Mouse (Mus musculus) MEL (cell line): ENCODE results near the gene Adarb1. TPM values are rescaled to one million over a fixed set of nuclear protein-coding genes. Genes with fewer than 3 reads are reported as not detected.

Experiments used
- DNase-seq: peaks from one replicate; pipeline ENCODE4 v3.0.0; 2011; ENCODE audit warnings: low read depth, low spot score
- H3K27ac ChIP-seq: 2 replicates; pipeline ENCODE4 v1.5.1; 2012; ENCODE audit warnings: low read depth, mild to moderate bottlenecking, control low read depth, low read length, moderate library complexity; ENCODE audit not compliant: control insufficient read depth
- H3K27me3 ChIP-seq, 2 experiments: fragments of 150-350 bp in 1 of 2; sonication (generic) in 1 of 2; 2 replicates each; pipeline ENCODE4 v1.6.1; 2012; ENCODE audit warnings: low read length in 2 of 2, mild to moderate bottlenecking in 2 of 2, improper control_type of control experiment in 1 of 2, moderate library complexity in 1 of 2; ENCODE audit not compliant: insufficient read depth in 2 of 2, control insufficient read depth in 1 of 2
- H3K36me3 ChIP-seq, 2 experiments: 2 replicates each; pipeline ENCODE4 v1.6.1; 2012 to 2014; ENCODE audit warnings: low read length in 2 of 2, improper control_type of control experiment in 1 of 2, inconsistent platforms in 1 of 2, mild to moderate bottlenecking in 1 of 2; ENCODE audit not compliant: insufficient read depth in 2 of 2, control insufficient read depth in 1 of 2
- H3K4me1 ChIP-seq, 2 experiments: fragments of 150-350 bp in 1 of 2; sonication (generic) in 1 of 2; 2 replicates each; pipeline ENCODE4 v1.6.1; 2012; ENCODE audit warnings: low read length in 2 of 2, improper control_type of control experiment in 1 of 2, mild to moderate bottlenecking in 1 of 2; ENCODE audit not compliant: insufficient read depth in 2 of 2, control insufficient read depth in 1 of 2
- H3K4me3 ChIP-seq, 2 experiments: fragments of 150-350 bp in 1 of 2; sonication (generic) in 1 of 2; 2 replicates each; pipeline ENCODE4 v1.5.1; 2012; ENCODE audit warnings: low read depth in 2 of 2, low read length in 2 of 2, mild to moderate bottlenecking in 2 of 2, moderate library complexity in 2 of 2, control low read depth in 1 of 2, improper control_type of control experiment in 1 of 2; ENCODE audit not compliant: control insufficient read depth in 1 of 2, insufficient read depth in 1 of 2
- H3K79me2 ChIP-seq: 2 replicates; pipeline ENCODE4 v1.6.1; 2012; ENCODE audit warnings: mild to moderate bottlenecking, low read length, moderate library complexity; ENCODE audit not compliant: control insufficient read depth, poor library complexity, insufficient read depth
- H3K9ac ChIP-seq: 2 replicates; pipeline ENCODE4 v1.6.1; 2012; ENCODE audit warnings: low read depth, mild to moderate bottlenecking, control low read depth, low read length, moderate library complexity; ENCODE audit not compliant: control insufficient read depth, poor library complexity, severe bottlenecking
- H3K9me3 ChIP-seq: fragments of 150-350 bp; sonication (generic); replicated peaks from 2 replicates; pipeline ENCODE4 v1.6.1; 2012; ENCODE audit warnings: mild to moderate bottlenecking, low read length, improper control_type of control experiment, moderate library complexity; ENCODE audit not compliant: insufficient read depth
- CHD1 ChIP-seq: IDR thresholded peaks from 2 replicates; pipeline ENCODE4 v1.6.1; 2012; ENCODE audit warnings: low read depth, mild to moderate bottlenecking, inconsistent platforms, low read length, improper control_type of control experiment
- CHD2 ChIP-seq: IDR thresholded peaks from 2 replicates; pipeline ENCODE4 v1.6.1; 2011; ENCODE audit warnings: low read length, improper control_type of control experiment
- E2F4 ChIP-seq: IDR thresholded peaks from 2 replicates; pipeline ENCODE4 v1.6.1; 2011; ENCODE audit warnings: low read depth, low read length, improper control_type of control experiment, borderline replicate concordance
- GATA1 ChIP-seq: IDR thresholded peaks from 2 replicates; pipeline ENCODE4 v1.6.1; 2011; ENCODE audit warnings: low read depth, low read length, improper control_type of control experiment
- KAT2A ChIP-seq: conservative IDR thresholded peaks from 2 replicates; pipeline ENCODE4 v1.6.1; 2012; ENCODE audit warnings: low read depth, low read length, improper control_type of control experiment, inconsistent platforms
- MAFK ChIP-seq: IDR thresholded peaks from 2 replicates; pipeline ENCODE4 v1.6.1; 2011; ENCODE audit warnings: low read depth, mild to moderate bottlenecking, low read length, improper control_type of control experiment, borderline replicate concordance
- MEF2A ChIP-seq: IDR thresholded peaks from 2 replicates; pipeline ENCODE4 v1.6.1; 2014; ENCODE audit warnings: low read depth, mild to moderate bottlenecking, inconsistent platforms, low read length, improper control_type of control experiment; ENCODE audit not compliant: poor library complexity, insufficient replicate concordance, severe bottlenecking; ENCODE audit errors: extremely low read depth
- MXI1 ChIP-seq: IDR thresholded peaks from 2 replicates; pipeline ENCODE4 v1.6.1; 2011; ENCODE audit warnings: mild to moderate bottlenecking, low read depth, low read length, improper control_type of control experiment
- MYB ChIP-seq: IDR thresholded peaks from 2 replicates; pipeline ENCODE4 v1.6.1; 2011; ENCODE audit warnings: mild to moderate bottlenecking, low read depth, low read length, improper control_type of control experiment
- MYC ChIP-seq: IDR thresholded peaks from 2 replicates; pipeline ENCODE4 v1.6.1; 2011; ENCODE audit warnings: low read depth, mild to moderate bottlenecking, low read length, improper control_type of control experiment, moderate library complexity
- NELFE ChIP-seq: IDR thresholded peaks from 2 replicates; pipeline ENCODE4 v1.6.1; 2011; ENCODE audit warnings: low read depth, low read length, improper control_type of control experiment
- POLR2A ChIP-seq, 2 experiments: IDR thresholded peaks; 2 replicates each; pipeline ENCODE4 v1.6.1; 2011 to 2012; ENCODE audit warnings: low read length in 2 of 2, mild to moderate bottlenecking in 2 of 2, control low read depth in 1 of 2, improper control_type of control experiment in 1 of 2, low read depth in 1 of 2, moderate library complexity in 1 of 2; ENCODE audit not compliant: control insufficient read depth in 1 of 2, insufficient read depth in 1 of 2, poor library complexity in 1 of 2
- POLR2AphosphoS5 ChIP-seq: IDR thresholded peaks from 2 replicates; pipeline ENCODE4 v1.6.1; 2012; ENCODE audit warnings: low read depth, borderline replicate concordance, mild to moderate bottlenecking, inconsistent platforms, low read length, moderate library complexity, mixed read lengths
- TCF12 ChIP-seq: IDR thresholded peaks from 2 replicates; pipeline ENCODE4 v1.6.1; 2014; ENCODE audit warnings: low read depth, mild to moderate bottlenecking, inconsistent platforms, low read length, improper control_type of control experiment, moderate library complexity
- UBTF ChIP-seq: IDR thresholded peaks from 2 replicates; pipeline ENCODE4 v1.6.1; 2012; ENCODE audit warnings: low read depth, mild to moderate bottlenecking, inconsistent platforms, low read length, improper control_type of control experiment, moderate library complexity, borderline replicate concordance; ENCODE audit not compliant: insufficient read depth
- USF2 ChIP-seq, 2 experiments: IDR thresholded peaks; 2 replicates each; pipeline ENCODE4 v1.6.1; 2011 to 2012; ENCODE audit warnings: improper control_type of control experiment in 2 of 2, low read length in 2 of 2, borderline replicate concordance in 1 of 2, inconsistent platforms in 1 of 2, low read depth in 1 of 2, mild to moderate bottlenecking in 1 of 2; ENCODE audit not compliant: insufficient read depth in 1 of 2
- ZC3H11A ChIP-seq: IDR thresholded peaks from 2 replicates; pipeline ENCODE4 v1.6.1; 2012; ENCODE audit warnings: low read depth, mild to moderate bottlenecking, inconsistent platforms, low read length, improper control_type of control experiment
- polyA plus RNA-seq, 2 experiments: library from polyadenylated mRNA; stranded (reverse) in 1 of 2; unstranded in 1 of 2; fragments of >175 nt in 1 of 2; fragments of >200 nt in 1 of 2; gene quantifications; 2 replicates each; pipeline versions ENCODE4 v1.2.1 to v1.2.4; 2012; ENCODE audit warnings: low replicate concordance in 2 of 2, low read depth in 1 of 2; ENCODE audit not compliant: insufficient read length in 2 of 2, insufficient read depth in 1 of 2, missing spikeins in 1 of 2
- total RNA-seq: library from RNA; depleted of rRNA; stranded (reverse); fragments of 300-350 nt; gene quantifications from 2 replicates; pipeline ENCODE4 v1.2.3, GENCODE M21; 2012

The Adarb1 gene
- total and polyA plus RNA-seq, 3 experiments = 2.4 to 3.8 TPM; not detected in 1

DNA sequence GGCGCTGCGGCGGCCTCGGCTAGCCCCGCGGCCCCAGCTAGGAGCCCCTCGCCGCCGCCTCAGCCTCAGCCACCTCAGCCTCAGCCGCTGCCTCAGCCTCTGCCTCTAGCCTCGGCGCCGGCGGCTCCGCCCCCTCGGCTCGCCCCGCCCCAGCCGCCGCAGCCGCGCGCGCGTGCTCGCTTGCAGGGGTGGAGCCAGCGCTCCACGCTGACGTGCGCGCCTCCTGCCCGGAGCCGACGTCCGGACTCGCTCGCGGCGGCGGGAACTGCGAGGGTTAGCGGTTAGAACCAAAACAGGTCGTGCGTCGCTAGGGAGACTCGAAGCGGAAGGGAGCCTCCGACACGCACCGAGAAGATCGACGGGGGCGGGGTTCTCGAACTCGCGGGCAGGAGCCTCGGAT lies at the start of gene Adarb1 (continued):
- no peak for TF ChIP-seq CHD2
- TF ChIP-seq CHD1 = no peak
- TF ChIP-seq, all 39 proteins: peak for 7

DNA sequence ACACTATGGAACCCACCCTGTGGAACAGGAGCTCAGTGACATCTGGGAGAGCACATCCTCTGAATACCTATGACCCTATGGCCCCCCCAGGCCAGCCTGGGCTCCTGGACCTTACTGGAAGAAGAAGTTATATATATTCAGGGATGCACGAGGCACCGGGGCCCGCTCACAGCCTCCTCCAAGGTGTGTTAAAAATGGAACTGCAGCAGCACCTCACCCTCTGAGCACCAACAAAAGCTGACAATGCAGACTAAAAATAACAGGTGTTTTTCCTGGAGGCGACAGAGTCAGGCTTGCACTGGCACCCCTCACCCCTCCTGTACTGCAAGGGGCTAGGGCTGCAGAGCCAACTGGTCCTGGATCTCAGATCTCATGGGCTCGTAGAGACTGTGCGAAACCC lies 49.3 kb upstream of the Adarb1 start:
- no peak overlapping the region for H3K4me3 ChIP-seq
- no peaks in the 10 kb centered on the region for H3K4me1 ChIP-seq
- H3K9ac ChIP-seq = no peak overlapping the region
- H3K36me3 ChIP-seq = no peaks in the 10 kb centered on the region
- TF ChIP-seq MYC (no peak), MAFK (no peak), MEF2A (no peak), CHD1 (no peak), KAT2A (no peak), MXI1 (no peak), ZC3H11A (no peak), UBTF (no peak), GATA1 (no peak)
- H3K27me3 ChIP-seq = no peaks in the 10 kb centered on the region; a peak in 2 of 4 replicates
- no peak for DNase-seq
- H3K9me3 ChIP-seq = no peaks in the 10 kb centered on the region
- no peaks in the 10 kb centered on the region for H3K79me2 ChIP-seq
- H3K27ac ChIP-seq = no peak overlapping the region

DNA sequence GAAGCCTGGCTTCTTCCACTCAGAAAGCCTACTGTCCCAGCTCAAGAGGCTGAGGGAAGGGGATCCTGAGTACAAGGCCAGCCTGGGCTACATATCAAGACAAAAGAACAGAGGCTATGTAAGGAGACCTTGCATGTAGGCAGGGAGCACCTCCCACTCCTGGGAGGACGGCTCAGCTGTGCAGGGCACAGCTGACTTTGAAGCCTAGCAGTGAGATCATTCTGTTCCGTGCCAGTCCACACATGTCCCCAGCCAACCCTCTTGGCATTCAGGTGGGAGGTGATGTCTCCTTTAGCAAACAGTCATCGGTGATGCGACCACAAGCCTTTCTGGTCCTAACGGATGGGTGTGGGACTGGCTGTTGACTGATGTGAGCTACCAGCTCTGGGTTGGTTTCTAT lies 47.8 kb upstream of the Adarb1 start:
- no peak for TF ChIP-seq KAT2A
- TF ChIP-seq NELFE = no peak
- TF ChIP-seq CHD1 = no peak
- TF ChIP-seq POLR2A (IDR thresholded peaks at IDR 0.05; ENCODE audit: control insufficient read depth in 1 of 2, insufficient read depth in 1 of 2, low read depth in 1 of 2, low read length in 2 of 2, poor library complexity in 1 of 2) = no peak
- no peak for TF ChIP-seq TCF12
- no peak for TF ChIP-seq E2F4
- no peak for TF ChIP-seq MYB
- TF ChIP-seq MEF2A = no peak
- TF ChIP-seq POLR2AphosphoS5 = no peak
- TF ChIP-seq MAFK = no peak
- no peak for TF ChIP-seq USF2 (IDR thresholded peaks at IDR 0.05; ENCODE audit: borderline replicate concordance in 1 of 2, insufficient read depth in 1 of 2, low read depth in 1 of 2, low read length in 2 of 2)
- no peaks in the 10 kb centered on the region for H3K79me2 ChIP-seq
- no peaks in the 10 kb centered on the region for H3K36me3 ChIP-seq
- H3K4me1 ChIP-seq = no peaks in the 10 kb centered on the region
- DNase-seq = no peak
- peaks cover 2% of the 10 kb centered on the region in 2 experiments; a peak in 2 of 4 replicates for H3K27me3 ChIP-seq
- no peak overlapping the region for H3K9ac ChIP-seq
- H3K27ac ChIP-seq = no peak overlapping the region
- H3K4me3 ChIP-seq = no peak overlapping the region
- no peaks in the 10 kb centered on the region for H3K9me3 ChIP-seq
